Mouse (Mus musculus) hindbrain, embryonic 16.5 days (tissue): ENCODE data around the gene Ap1m2. TPM values are rescaled to one million over a fixed set of nuclear protein-coding genes. Genes with fewer than 3 reads are reported as not detected.

Experiments
- ATAC-seq: fragments of 200-750 bp; cut with Nextera tagmentation; 2 replicates; pipeline ENCODE4 v1.8.0; 2017; ENCODE audit warnings: moderate TSS enrichment, moderate library complexity
- H3K27ac ChIP-seq: fragments of 300-500 bp; sonication (generic); 2 replicates; pipeline ENCODE4 v1.5.1; 2014; ENCODE audit warnings: low read depth, mild to moderate bottlenecking, control low read depth, low read length, moderate library complexity
- H3K27me3 ChIP-seq: fragments of 300-500 bp; sonication (generic); replicated peaks from 2 replicates; pipeline ENCODE4 v1.6.1; 2014; ENCODE audit warnings: low read length; ENCODE audit not compliant: control insufficient read depth, insufficient read depth
- H3K36me3 ChIP-seq: fragments of 300-500 bp; sonication (generic); 2 replicates; pipeline ENCODE4 v1.6.1; 2014; ENCODE audit warnings: mild to moderate bottlenecking, low read length, moderate library complexity, mixed read lengths; ENCODE audit not compliant: control insufficient read depth, insufficient read depth
- H3K4me1 ChIP-seq: fragments of 300-500 bp; sonication (generic); 2 replicates; pipeline ENCODE4 v1.6.1; 2014; ENCODE audit warnings: low read depth, low read length; ENCODE audit not compliant: control insufficient read depth, insufficient read depth
- H3K4me2 ChIP-seq: fragments of 300-500 bp; sonication (generic); 2 replicates; pipeline ENCODE4 v1.6.1; 2014; ENCODE audit warnings: mild to moderate bottlenecking, low read length, control low read depth, moderate library complexity
- H3K4me3 ChIP-seq: fragments of 300-500 bp; sonication (generic); 2 replicates; pipeline ENCODE4 v1.5.1; 2014; ENCODE audit warnings: mild to moderate bottlenecking, low read length, control low read depth, moderate library complexity
- H3K9ac ChIP-seq: fragments of 300-500 bp; sonication (generic); 2 replicates; pipeline ENCODE4 v1.6.1; 2014; ENCODE audit warnings: low read depth, mild to moderate bottlenecking, control low read depth, low read length, moderate library complexity
- H3K9me3 ChIP-seq: fragments of 300-500 bp; sonication (generic); 2 replicates; pipeline ENCODE4 v1.6.1; 2014; ENCODE audit warnings: mild to moderate bottlenecking, low read length, moderate library complexity; ENCODE audit not compliant: control insufficient read depth
- WGBS: fragments of 180-500 bp; shearing (Covaris S2); extraction: QIAGEN DNeasy Blood & Tissue Kit; methylation state at CpG from one replicate; pipeline ENCODE4 v1.1.7; 2014; 5-methylcytosine and 5-hydroxymethylcytosine counted together
- polyA plus RNA-seq: library from polyadenylated mRNA; unstranded; fragments of >200 nt; fragmentation: Nextera tagmentation; extraction: Ambion mirVana; gene quantifications from 2 replicates; pipeline ENCODE4 v1.2.1, GENCODE M21; 2015

Ap1m2 gene
- polyA plus RNA-seq, 1 experiment from 2014 or later = 2.8 TPM

- ATAC-seq = no peak; the same call in 1 of the 2 replicates
- H3K4me2 ChIP-seq = peak overlapping the region; percentile 87
- H3K9ac ChIP-seq = peak overlapping the region; percentile 54
- H3K4me1 ChIP-seq = peaks cover 12% of the 10 kb centered on the region
- H3K27me3 ChIP-seq = peaks cover 58% of the 10 kb centered on the region
- peak overlapping the region; percentile 51 for H3K4me3 ChIP-seq
- no peaks in the 10 kb centered on the region for H3K36me3 ChIP-seq
- no peaks in the 10 kb centered on the region; the same call in 1 of the 2 replicates for H3K9me3 ChIP-seq
- WGBS = under 1% methylated on average over 16 of the region's 16 CpGs
- peak overlapping the region; percentile 70 for H3K27ac ChIP-seq
Measured at GRCm38 (mm10) chr9:21245113-21245487, 67.0 kb downstream of the Ap1m2 start.

DNA sequence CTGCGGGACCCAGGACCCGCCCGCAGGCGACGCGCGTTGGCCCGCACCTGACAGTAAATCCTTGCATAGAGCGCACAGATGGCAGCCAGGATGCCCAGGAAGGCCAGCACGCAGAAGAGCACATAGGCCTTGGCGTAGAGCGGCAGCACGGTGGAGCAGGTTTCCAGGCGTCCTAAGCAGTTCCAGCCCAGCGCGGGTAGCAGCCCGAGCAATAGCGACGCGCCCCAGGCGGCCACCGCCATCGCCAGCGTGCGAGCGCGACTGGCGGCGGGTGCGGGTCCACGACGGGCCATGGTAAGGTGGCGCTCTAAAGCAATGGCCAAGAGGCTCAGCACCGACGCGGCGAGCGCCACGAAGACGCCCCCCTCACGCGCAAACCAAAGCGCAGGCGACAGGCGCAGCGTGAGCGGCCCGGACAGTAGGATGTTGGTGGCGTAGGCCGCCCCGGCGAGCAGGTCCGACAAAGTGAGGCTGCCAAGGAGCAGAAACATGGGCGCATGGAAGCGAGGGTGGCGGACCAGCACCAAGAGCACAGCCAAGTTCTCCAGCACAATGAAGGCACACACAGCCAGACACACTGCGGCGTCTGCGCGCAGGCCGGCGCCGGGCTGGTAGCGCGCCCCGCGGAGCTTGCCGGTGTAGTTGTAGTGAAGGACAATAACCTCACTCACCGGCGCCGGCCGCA lies 67.6 kb downstream of the Ap1m2 start:
- H3K27me3 ChIP-seq = peaks cover 52% of the 10 kb centered on the region
- H3K9ac ChIP-seq = peak overlapping the region; percentile 54
- peaks cover 14% of the 10 kb centered on the region for H3K4me1 ChIP-seq
- ATAC-seq = peak; percentile 65
- no peaks in the 10 kb centered on the region; the same call in 1 of the 2 replicates for H3K9me3 ChIP-seq
- peak overlapping the region; percentile 70 for H3K27ac ChIP-seq
- peak overlapping the region; percentile 51 for H3K4me3 ChIP-seq
- peak overlapping the region; percentile 87 for H3K4me2 ChIP-seq
- H3K36me3 ChIP-seq = no peaks in the 10 kb centered on the region
- WGBS = under 1% methylated on average over 68 of the region's 72 CpGs

Other genes with a start within 250 kb of the Ap1m2 start
- 1.5 and 2.1 TPM in 2 replicates for gene Zglp1, start 245.2 kb downstream of the Ap1m2 start, polyA plus RNA-seq
- 1.3 and 2.2 TPM in 2 replicates for gene Gm49373, start 239.2 kb downstream of the Ap1m2 start, polyA plus RNA-seq
- gene Fdx1l, start 238.7 kb downstream of the Ap1m2 start, polyA plus RNA-seq = 75.2 and 80.8 TPM in 2 replicates
- 1.3 TPM in 2 replicates for gene Gm38431, start 220.3 kb downstream of the Ap1m2 start, polyA plus RNA-seq
- 25.9 and 35.9 TPM in 2 replicates for gene Raver1, start 220.3 kb downstream of the Ap1m2 start, polyA plus RNA-seq
- 9.5 and 10.5 TPM in 2 replicates for gene Tyk2, start 181.1 kb downstream of the Ap1m2 start, polyA plus RNA-seq
- gene Cdc37, start 162.4 kb downstream of the Ap1m2 start, polyA plus RNA-seq = 204 and 211 TPM in 2 replicates
- 47.7 and 50.5 TPM in 2 replicates for gene Pde4a, start 146.6 kb downstream of the Ap1m2 start, polyA plus RNA-seq
- gene Keap1, start 73.0 kb downstream of the Ap1m2 start, polyA plus RNA-seq = 71.5 and 72.0 TPM in 2 replicates
- 5.5 and 5.7 TPM in 2 replicates for gene S1pr5, start 63.9 kb downstream of the Ap1m2 start, polyA plus RNA-seq
- gene Atg4d, start 47.0 kb downstream of the Ap1m2 start, polyA plus RNA-seq = 52.6 and 52.8 TPM in 2 replicates
- gene Kri1, start 24.4 kb downstream of the Ap1m2 start, polyA plus RNA-seq = 14.5 and 16.8 TPM in 2 replicates
- 121 and 138 TPM in 2 replicates for gene Cdkn2d, start 20.9 kb downstream of the Ap1m2 start, polyA plus RNA-seq
- 63.9 and 78.0 TPM in 2 replicates for gene Slc44a2, start 8.4 kb upstream of the Ap1m2 start, polyA plus RNA-seq
- 186 and 210 TPM in 2 replicates for gene Ilf3, start 55.5 kb upstream of the Ap1m2 start, polyA plus RNA-seq
- 50.3 and 53.7 TPM in 2 replicates for gene Qtrt1, start 99.5 kb upstream of the Ap1m2 start, polyA plus RNA-seq
- gene Dnm2, start 112.6 kb upstream of the Ap1m2 start, polyA plus RNA-seq = 61.9 and 69.2 TPM in 2 replicates
- 64.3 and 66.8 TPM in 2 replicates for gene Tmed1, start 197.9 kb upstream of the Ap1m2 start, polyA plus RNA-seq
- gene AB124611, start 213.8 kb upstream of the Ap1m2 start, polyA plus RNA-seq = 1.6 and 2.5 TPM in 2 replicates
- 15.8 and 25.4 TPM in 2 replicates for gene Carm1, start 234.6 kb upstream of the Ap1m2 start, polyA plus RNA-seq